Mouse (Mus musculus): ENCODE measurements around the gene Kif21b.

- TF ChIP-seq CTCF (IDR thresholded peaks at IDR 0.05; ENCODE audit: borderline replicate concordance, control insufficient read depth, extremely low read depth, insufficient read depth, low read length, poor library complexity) (no peak), POLR2A (IDR thresholded peaks at IDR 0.05; ENCODE audit: control insufficient read depth, extremely low read depth, insufficient read depth, low read length, poor library complexity) (no peak)
Observed at GRCm38 (mm10) chr1:136190033-136190432, 58.8 kb downstream of the Kif21b start.

All from thymus, adult 2 months (tissue).